Comparison of ENCODE assay signal across 18 mouse cellular contexts in genomic region chr5:124217566-124218249, GRCm38 (mm10). TPM values are rescaled to one million over a fixed set of nuclear protein-coding genes. Genes with fewer than 3 reads are reported as not detected.
A peak's percentile ranks its signal among the peaks of the same experiment; 100 is the strongest.
DNase-seq lines count a peak whose midpoint lies in the region; ATAC-seq and TF ChIP-seq lines count a peak whose summit lies in the region.
"Had no signal": no experiment of that assay in that cellular context is flagged by ENCODE, and none has a peak within 500 bp of the region (broad histone marks: within the 10 kb centered on the region; RNA-seq: fewer than 3 reads in every experiment).

No protein-coding gene starts in this region.

- H3K4me2 ChIP-seq in heart, embryonic 14.5 days (ENCODE audit: low read length), result 0 out of 2 replicates have a peak overlapping the region, but pooled peaks have one; percentile 31
- H3K4me2 ChIP-seq in midbrain, postnatal 0 days (ENCODE audit: low read depth, low read length, poor library complexity, severe bottlenecking), result no peak overlapping the region
- H3K4me2 ChIP-seq: hindbrain, embryonic 12.5 days had no signal

- H3K9ac ChIP-seq in heart, embryonic 14.5 days (ENCODE audit: low read length), result peak overlapping the region; percentile 60
- no peak overlapping the region for H3K9ac ChIP-seq in midbrain, postnatal 0 days (replicated peaks; ENCODE audit: low read length, poor library complexity, severe bottlenecking)
- H3K9ac ChIP-seq: hindbrain, embryonic 12.5 days had no signal

- peaks cover 15% of the 10 kb centered on the region for H3K36me3 ChIP-seq in heart, embryonic 14.5 days (ENCODE audit: control insufficient read depth, insufficient read depth, low read length)
- H3K36me3 ChIP-seq in midbrain, postnatal 0 days (ENCODE audit: insufficient read depth, low read length), result no peaks in the 10 kb centered on the region; the same call in 1 of the 2 replicates
- H3K36me3 ChIP-seq: hindbrain, embryonic 12.5 days; limb, embryonic 10.5 days had no signal

- no peaks in the 10 kb centered on the region for H3K27me3 ChIP-seq in heart, embryonic 14.5 days (ENCODE audit: control insufficient read depth, insufficient read depth, low read length)
- H3K27me3 ChIP-seq in midbrain, postnatal 0 days (ENCODE audit: insufficient read depth, low read length), result no peaks in the 10 kb centered on the region
- H3K27me3 ChIP-seq: CH12.LX, Patski had no signal

- no peaks in the 10 kb centered on the region for H3K9me3 ChIP-seq in heart, embryonic 14.5 days (ENCODE audit: control insufficient read depth, low read length)
- H3K9me3 ChIP-seq in midbrain, postnatal 0 days (ENCODE audit: low read length), result no peaks in the 10 kb centered on the region
- H3K9me3 ChIP-seq: hindbrain, embryonic 12.5 days; limb, embryonic 10.5 days had no signal

- no peak for DNase-seq in heart, postnatal 10 days
- peak; percentile 66 for DNase-seq in left cerebral cortex, adult 11 months (ENCODE audit: low spot score)
- no peak for DNase-seq in left cerebral cortex, postnatal 4 days
- peak; percentile 88 to 90 for DNase-seq in frontal cortex, postnatal 36 days (ENCODE audit: low spot score in 2 of 2)
- peak; percentile 86 for DNase-seq in right cerebral cortex, postnatal 25 days
- no peak for DNase-seq in midbrain, postnatal 0 days (ENCODE audit: low spot score)
- DNase-seq in adrenal gland, postnatal 4 days (ENCODE audit: low spot score in 2 of 2), result no peak
- DNase-seq: adrenal gland, adult 8-10 months; kidney, adult 2 months; lung, adult 2 months; thymus, postnatal 4 days had no signal

- ATAC-seq in heart, embryonic 14.5 days (ENCODE audit: insufficient number of reproducible peaks, insufficient read depth, low FRiP score, low read depth), result no peak
- ATAC-seq in midbrain, postnatal 0 days (ENCODE audit: low FRiP score), result no peak
- ATAC-seq: Patski had no signal

- peak overlapping the region; percentile 65 to 80; a peak in 3 of 4 replicates for H3K27ac ChIP-seq in heart, embryonic 14.5 days (replicated peaks in 1 of 2; ENCODE audit: control insufficient read depth in 1 of 2, insufficient read depth in 1 of 2, low read depth in 2 of 2, low read length in 2 of 2)
- H3K27ac ChIP-seq in midbrain, postnatal 0 days (ENCODE audit: low read depth, low read length), result no peak overlapping the region
- H3K27ac ChIP-seq: hindbrain, embryonic 12.5 days; limb, embryonic 10.5 days had no signal

- intact Hi-C loops in heart, postnatal 10 days (cut with DNase I), result no loop called here
- intact Hi-C loops in left cerebral cortex, postnatal 4 days (cut with DNase I), result no loop called here

- H3K4me3 ChIP-seq in heart, embryonic 14.5 days (ENCODE audit: control insufficient read depth in 1 of 2, insufficient read depth in 1 of 2, low read depth in 1 of 2, low read length in 2 of 2), result no peak overlapping the region
- H3K4me3 ChIP-seq in midbrain, postnatal 0 days (ENCODE audit: low read depth, low read length), result no peak overlapping the region
- H3K4me3 ChIP-seq: erythroblast, embryonic 14.5 days; hindbrain, embryonic 12.5 days; limb, embryonic 10.5 days; myocyte had no signal

- 36% methylated on average over 8 of the region's 8 CpGs for WGBS in heart, embryonic 14.5 days
- 50% methylated on average over 8 of the region's 8 CpGs for WGBS in midbrain, postnatal 0 days

- no peak for TF ChIP-seq CTCF in midbrain, postnatal 0 days (IDR thresholded peaks at IDR 0.05)

- H3K4me1 ChIP-seq in heart, embryonic 14.5 days (ENCODE audit: control insufficient read depth in 2 of 2, insufficient read depth in 2 of 2, low read length in 2 of 2), result peaks cover 77 to 99% of the 10 kb centered on the region in 2 experiments
- no peaks in the 10 kb centered on the region for H3K4me1 ChIP-seq in midbrain, postnatal 0 days (ENCODE audit: insufficient read depth, low read length)

RNA-seq across cellular contexts. Expression of gene Pitpnm2, which starts 31.9 kb away (rescaled TPM):
- 10.2 and 12.0 TPM in 2 replicates for polyA plus RNA-seq in heart, embryonic 14.5 days (2014; fragmentation: Nextera tagmentation; extraction: Ambion mirVana)
- total RNA-seq in heart, postnatal 10 days (2021), result 10 to 100 TPM; 54.2 to 58.3 TPM
- 100 to 1,000 TPM; 146 to 151 TPM for total RNA-seq in left cerebral cortex, postnatal 4 days (2021)
- 48.1 and 66.2 TPM in 2 replicates for total RNA-seq in midbrain, postnatal 0 days (2014; rRNA removed)
- polyA plus RNA-seq in midbrain, postnatal 0 days (2015; fragmentation: Nextera tagmentation; extraction: Ambion mirVana), result 8.6 and 10.1 TPM in 2 replicates
- total RNA-seq in adrenal gland, postnatal 4 days (2021), result 10 to 100 TPM; 51.2 to 56.3 TPM

Comparison
In these comparisons a context has a peak if more than half of its experiments do, and no peak if none do; other contexts are left out.
1. DNase-seq: peak in left cerebral cortex, adult 11 months (single experiment), frontal cortex, postnatal 36 days (2 of 2) and right cerebral cortex, postnatal 25 days (single experiment); none in heart, postnatal 10 days (0 of 2), left cerebral cortex, postnatal 4 days (single experiment), midbrain, postnatal 0 days (single experiment) and adrenal gland, postnatal 4 days (0 of 2).